Mouse (Mus musculus) intestine, embryonic 16.5 days (tissue): ENCODE data around the gene Rps16. TPM values are rescaled to one million over a fixed set of nuclear protein-coding genes. Genes with fewer than 3 reads are reported as not detected.
A peak's percentile ranks its signal among the peaks of the same experiment; 100 is the strongest.

Source experiments
- ATAC-seq: fragments of 200-750 bp; cut with Nextera tagmentation; 2 replicates; pipeline ENCODE4 v1.8.0; 2017; ENCODE audit warnings: moderate TSS enrichment, moderate library complexity
- H3K27ac ChIP-seq: fragments of 300-500 bp; sonication (generic); 2 replicates; pipeline ENCODE4 v1.5.1; 2014; ENCODE audit warnings: mild to moderate bottlenecking, low read length
- H3K27me3 ChIP-seq: fragments of 300-500 bp; sonication (generic); replicated peaks from 2 replicates; pipeline ENCODE4 v1.6.1; 2014; ENCODE audit warnings: low read length, control low read depth, mixed read lengths; ENCODE audit not compliant: control insufficient read depth, insufficient read depth
- H3K36me3 ChIP-seq: fragments of 300-500 bp; sonication (generic); 2 replicates; pipeline ENCODE4 v1.6.1; 2014; ENCODE audit warnings: low read length, control low read depth; ENCODE audit not compliant: control insufficient read depth, insufficient read depth
- H3K4me1 ChIP-seq: fragments of 300-500 bp; sonication (generic); 2 replicates; pipeline ENCODE4 v1.6.1; 2014; ENCODE audit warnings: low read length, control low read depth, mixed read lengths; ENCODE audit not compliant: control insufficient read depth, insufficient read depth
- H3K4me2 ChIP-seq: fragments of 300-500 bp; sonication (generic); 2 replicates; pipeline ENCODE4 v1.6.1; 2014; ENCODE audit warnings: low read depth, low read length, control low read depth
- H3K4me3 ChIP-seq: fragments of 300-500 bp; sonication (generic); 2 replicates; pipeline ENCODE4 v1.5.1; 2014; ENCODE audit warnings: mild to moderate bottlenecking, low read length
- H3K9ac ChIP-seq: fragments of 300-500 bp; sonication (generic); 2 replicates; pipeline ENCODE4 v1.6.1; 2014; ENCODE audit warnings: low read depth, low read length
- H3K9me3 ChIP-seq: fragments of 300-500 bp; sonication (generic); 2 replicates; pipeline ENCODE4 v1.6.1; 2016; ENCODE audit warnings: low read length, control low read depth; ENCODE audit not compliant: control insufficient read depth
- WGBS: fragments of 180-500 bp; shearing (Covaris S2); extraction: QIAGEN DNeasy Blood & Tissue Kit; methylation state at CpG from one replicate; pipeline ENCODE4 v1.1.7; 2014; 5-methylcytosine and 5-hydroxymethylcytosine counted together
- polyA plus RNA-seq: library from polyadenylated mRNA; unstranded; fragments of >200 nt; fragmentation: Nextera tagmentation; extraction: Ambion mirVana; gene quantifications from 2 replicates; pipeline ENCODE4 v1.2.1, GENCODE M21; 2015

Rps16 gene
- polyA plus RNA-seq, 1 experiment from 2014 or later, result 1,010 TPM

GRCm38 (mm10) chr7:28392429-28393271 lies 42.2 kb downstream of the Rps16 start, which contains the start of the genes Med29 and Paf1:
Med29 (minus strand) TSS chr7:28392708.
Paf1 (plus strand) TSS chr7:28392951.
- peaks cover 17% of the 10 kb centered on the region for H3K36me3 ChIP-seq
- H3K4me3 ChIP-seq, result peak within 1 kb of the TSS; percentile 71
- WGBS, result 0% methylated on average over 58 of the region's 58 CpGs
- H3K27me3 ChIP-seq, result no peaks in the 10 kb centered on the region
- H3K4me1 ChIP-seq, result peaks cover 12% of the 10 kb centered on the region
- peak; percentile 98 for ATAC-seq
- peak within 1 kb of the TSS; percentile 92 for H3K4me2 ChIP-seq
- peak within 1 kb of the TSS; percentile 53 for H3K27ac ChIP-seq
- peak within 1 kb of the TSS; percentile 86 for H3K9ac ChIP-seq
- H3K9me3 ChIP-seq, result no peaks in the 10 kb centered on the region

- ATAC-seq, result no peak
- no peaks in the 10 kb centered on the region for H3K27me3 ChIP-seq
- H3K27ac ChIP-seq, result peak overlapping the region; percentile 53
- WGBS, result 5% methylated on average over 22 of the region's 22 CpGs
- H3K36me3 ChIP-seq, result peaks cover 16% of the 10 kb centered on the region
- no peaks in the 10 kb centered on the region for H3K9me3 ChIP-seq
- H3K4me2 ChIP-seq, result peak overlapping the region; percentile 92
- H3K4me1 ChIP-seq, result peaks cover 12% of the 10 kb centered on the region
- H3K9ac ChIP-seq, result peak overlapping the region; percentile 80
- H3K4me3 ChIP-seq, result peak overlapping the region; percentile 71
These were observed 43.0 kb downstream of the Rps16 start for GRCm38 (mm10) chr7:28393272-28393951.

DNA sequence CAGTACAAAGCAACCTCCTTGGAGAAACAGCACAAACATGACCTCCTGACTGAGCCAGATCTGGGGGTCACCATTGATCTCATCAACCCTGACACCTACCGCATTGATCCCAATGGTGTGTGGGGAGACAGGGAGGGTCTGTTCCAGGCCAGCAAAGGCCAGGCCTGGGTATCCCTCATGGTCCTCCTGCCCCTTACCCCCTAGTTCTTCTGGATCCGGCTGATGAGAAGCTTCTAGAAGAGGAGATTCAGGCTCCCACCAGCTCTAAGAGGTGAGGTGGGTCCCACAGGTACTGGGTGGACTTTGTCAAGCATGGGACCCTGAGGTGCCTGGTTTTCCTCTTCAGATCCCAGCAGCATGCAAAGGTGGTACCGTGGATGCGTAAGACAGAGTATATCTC lies 45.0 kb downstream of the Rps16 start:
- WGBS, result 94% methylated on average over 4 of the region's 4 CpGs

DNA sequence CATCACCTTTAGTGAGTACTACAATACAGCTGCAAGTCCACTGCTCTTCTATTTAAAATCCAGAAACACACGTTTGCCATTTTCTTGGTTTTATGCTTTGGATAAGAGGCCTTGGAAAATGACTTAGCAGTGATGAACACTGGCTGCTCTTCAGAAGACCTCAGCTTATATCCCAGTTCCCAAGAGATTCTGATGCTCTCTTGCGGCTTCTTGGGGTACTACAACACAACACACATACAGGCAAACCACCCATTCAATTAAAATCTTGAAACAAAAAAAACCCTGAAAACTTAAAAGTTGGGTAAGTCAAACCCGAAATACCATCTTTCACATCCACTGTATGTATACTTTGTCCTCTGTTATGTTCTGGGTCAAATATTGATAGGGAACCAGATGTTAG lies 47.5 kb downstream of the Rps16 start:
- Histone ChIP-seq H3K27ac (no peak overlapping the region), H3K9me3 (no peaks in the 10 kb centered on the region), H3K27me3 (no peaks in the 10 kb centered on the region), H3K9ac (no peak overlapping the region), H3K4me3 (no peak overlapping the region), H3K4me2 (no peak overlapping the region), H3K36me3 (peaks cover 12% of the 10 kb centered on the region), H3K4me1 (peaks cover 6% of the 10 kb centered on the region)
- no peak for ATAC-seq
- 71% methylated on average over 3 of the region's 3 CpGs for WGBS

More for the DNA sequence above, 45.0 kb downstream of the Rps16 start:
- Histone ChIP-seq H3K4me2 (no peak overlapping the region), H3K9me3 (no peaks in the 10 kb centered on the region), H3K27ac (no peak overlapping the region), H3K9ac (no peak overlapping the region), H3K36me3 (peaks cover 12% of the 10 kb centered on the region), H3K4me1 (peaks cover 12% of the 10 kb centered on the region), H3K27me3 (no peaks in the 10 kb centered on the region), H3K4me3 (no peak overlapping the region)
- ATAC-seq, result no peak

DNA sequence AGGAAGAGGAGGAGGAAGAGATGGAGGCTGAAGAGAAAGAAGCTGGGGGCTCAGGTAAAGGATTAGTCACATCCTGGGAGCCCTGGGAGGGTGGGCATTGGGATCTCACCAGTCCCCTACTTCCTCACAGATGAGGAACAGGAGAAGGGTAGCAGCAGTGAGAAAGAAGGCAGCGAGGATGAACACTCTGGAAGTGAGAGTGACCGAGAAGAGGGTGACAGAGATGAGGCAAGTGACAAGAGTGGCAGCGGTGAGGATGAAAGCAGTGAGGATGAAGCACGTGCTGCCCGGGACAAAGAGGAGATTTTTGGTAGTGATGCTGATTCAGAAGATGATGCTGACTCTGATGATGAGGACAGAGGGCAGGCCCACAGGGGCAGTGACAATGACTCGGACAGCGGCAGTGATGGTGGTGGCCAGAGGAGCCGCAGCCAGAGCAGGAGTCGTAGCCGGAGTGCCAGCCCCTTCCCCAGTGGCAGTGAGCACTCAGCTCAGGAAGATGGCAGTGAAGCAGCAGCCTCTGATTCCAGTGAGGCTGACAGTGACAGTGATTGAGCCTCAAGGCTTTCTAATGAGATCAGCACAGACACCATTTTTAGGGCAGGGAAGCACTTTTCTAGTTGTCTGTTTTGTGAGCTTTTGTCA lies 48.4 kb downstream of the Rps16 start:
- Histone ChIP-seq H3K9me3 (no peaks in the 10 kb centered on the region), H3K27ac (no peak overlapping the region), H3K9ac (no peak overlapping the region), H3K4me3 (no peak overlapping the region), H3K4me2 (no peak overlapping the region), H3K36me3 (peaks cover 14% of the 10 kb centered on the region), H3K4me1 (peaks cover 1% of the 10 kb centered on the region), H3K27me3 (no peaks in the 10 kb centered on the region)
- ATAC-seq, result no peak
- 92% methylated on average over 10 of the region's 10 CpGs for whole genome bisulfite sequencing

GRCm38 (mm10) chr7:28401030-28401429 lies 50.6 kb downstream of the Rps16 start:
- ATAC-seq, result no peak
- H3K9me3 ChIP-seq, result no peaks in the 10 kb centered on the region
- no peak overlapping the region for H3K4me2 ChIP-seq
- H3K36me3 ChIP-seq, result peaks cover 22% of the 10 kb centered on the region
- no peaks in the 10 kb centered on the region for H3K4me1 ChIP-seq
- 100% methylated on average over 1 of the region's 1 CpGs for WGBS
- no peak overlapping the region for H3K27ac ChIP-seq
- H3K9ac ChIP-seq, result no peak overlapping the region
- H3K4me3 ChIP-seq, result no peak overlapping the region
- no peaks in the 10 kb centered on the region for H3K27me3 ChIP-seq

GRCm38 (mm10) chr7:28401942-28402341 lies 51.5 kb downstream of the Rps16 start:
- Histone ChIP-seq H3K9ac (no peak overlapping the region), H3K36me3 (peaks cover 29% of the 10 kb centered on the region), H3K4me3 (no peak overlapping the region), H3K4me2 (no peak overlapping the region), H3K27me3 (no peaks in the 10 kb centered on the region), H3K4me1 (no peaks in the 10 kb centered on the region), H3K27ac (no peak overlapping the region), H3K9me3 (no peaks in the 10 kb centered on the region)
- 85% methylated on average over 3 of the region's 3 CpGs for WGBS
- no peak for ATAC-seq
